Mouse (Mus musculus): ENCODE data around the gene H2-Ob. TPM values are rescaled to one million over a fixed set of nuclear protein-coding genes. Genes with fewer than 3 reads are reported as not detected.

Gene H2-Ob
- total and polyA plus RNA-seq, 2 experiments, result 1.6 to 2.9 TPM

DNA sequence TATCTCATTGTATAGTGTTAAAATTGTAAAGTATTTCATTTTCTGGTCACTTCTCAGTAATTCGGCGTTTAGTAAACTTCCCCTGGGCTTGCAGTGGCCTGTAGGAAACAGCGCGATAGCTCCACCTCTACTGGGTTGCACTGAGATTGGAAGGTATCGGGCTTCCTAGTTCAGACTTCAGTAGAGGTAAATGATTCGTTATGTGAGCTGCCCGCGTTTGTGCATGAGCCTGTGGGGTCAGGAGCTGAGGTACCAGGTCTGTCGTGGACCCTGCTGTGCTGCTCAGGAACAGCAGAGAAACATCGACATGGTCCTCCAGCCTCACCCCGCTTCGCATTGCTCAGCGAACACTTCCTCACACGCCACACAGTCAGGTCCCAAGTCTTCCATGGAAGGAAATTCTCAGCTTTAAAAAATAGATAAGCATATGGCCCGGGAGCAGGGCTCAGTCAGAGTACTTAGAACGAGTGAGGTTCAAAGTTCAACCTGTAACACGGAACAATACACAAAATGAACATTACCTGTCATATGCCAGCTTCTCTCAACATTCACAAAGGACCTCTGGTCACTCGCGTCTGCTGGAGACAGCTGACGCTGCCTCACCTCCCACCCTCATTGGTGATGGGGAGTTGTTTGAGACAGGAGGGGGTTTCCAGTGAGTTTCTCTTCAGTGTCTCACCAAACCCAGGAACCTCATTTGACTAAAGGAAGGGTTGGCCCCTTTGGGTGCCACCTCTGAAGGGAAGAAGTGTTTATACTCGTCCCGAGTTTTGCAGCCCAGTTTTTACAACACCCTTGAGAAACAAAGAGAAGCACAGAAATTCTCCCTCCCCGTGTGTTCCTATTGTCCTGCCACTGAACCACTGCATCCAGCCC is 62.2 kb downstream of the H2-Ob start:
- no peaks in the 10 kb centered on the region for H3K4me1 ChIP-seq (ENCODE audit: control insufficient read depth, insufficient read depth, low read length)
- H3K27me3 ChIP-seq (ENCODE audit: control insufficient read depth, insufficient read depth, low read length), result no peaks in the 10 kb centered on the region
- no peak overlapping the region for H3K9ac ChIP-seq (ENCODE audit: low read depth, low read length)
- 70% methylated on average over 23 of the region's 23 CpGs for WGBS
- H3K36me3 ChIP-seq (ENCODE audit: control insufficient read depth, insufficient read depth, low read length), result no peaks in the 10 kb centered on the region
- H3K4me3 ChIP-seq (ENCODE audit: insufficient read depth, low read depth, low read length), result no peak overlapping the region
- H3K79me2 ChIP-seq (ENCODE audit: control insufficient read depth, insufficient read depth, low read length), result no peaks in the 10 kb centered on the region
- DNase-seq (ENCODE audit: extremely low read depth, low read depth, low spot score), result no peak
- H3K27ac ChIP-seq (replicated peaks; ENCODE audit: insufficient read depth, low read depth, low read length), result no peak overlapping the region
- TF ChIP-seq POLR2A (IDR thresholded peaks at IDR 0.05; ENCODE audit: extremely low read depth, insufficient read depth, low read length) (no peak), CTCF (IDR thresholded peaks at IDR 0.05; ENCODE audit: low read depth, low read length) (no peak)

DNA sequence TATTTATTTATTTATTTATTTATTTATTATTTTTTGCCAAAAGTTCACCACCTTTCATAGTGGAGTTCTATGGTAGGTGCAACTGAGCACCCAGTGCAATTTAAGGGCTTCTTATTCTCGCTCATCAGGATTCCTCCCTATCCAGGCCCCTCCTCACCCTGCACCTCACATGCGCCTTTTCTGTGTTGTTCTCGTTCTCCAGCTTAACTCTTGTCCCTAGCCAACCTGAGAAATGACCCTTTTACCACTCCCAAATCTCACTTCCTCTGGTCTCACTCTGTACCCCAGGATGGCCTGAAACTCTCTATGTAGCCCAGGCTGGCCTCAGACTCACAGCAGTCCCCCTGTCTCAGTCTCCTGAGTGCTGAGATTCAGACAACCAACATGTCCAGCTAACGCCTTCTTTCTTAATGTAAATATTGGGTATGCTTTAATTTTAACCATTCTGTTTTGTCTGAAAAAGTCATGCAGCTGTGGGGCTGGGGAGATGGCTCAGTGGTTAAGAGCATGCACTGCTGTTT is 63.0 kb downstream of the H2-Ob start:
- Histone ChIP-seq H3K27ac (replicated peaks; ENCODE audit: insufficient read depth, low read depth, low read length) (no peak overlapping the region), H3K27me3 (ENCODE audit: control insufficient read depth, insufficient read depth, low read length) (no peaks in the 10 kb centered on the region), H3K36me3 (ENCODE audit: control insufficient read depth, insufficient read depth, low read length) (no peaks in the 10 kb centered on the region), H3K9ac (ENCODE audit: low read depth, low read length) (no peak overlapping the region), H3K4me3 (ENCODE audit: insufficient read depth, low read depth, low read length) (no peak overlapping the region), H3K4me1 (ENCODE audit: control insufficient read depth, insufficient read depth, low read length) (no peaks in the 10 kb centered on the region), H3K79me2 (ENCODE audit: control insufficient read depth, insufficient read depth, low read length) (no peaks in the 10 kb centered on the region)
- TF ChIP-seq CTCF (IDR thresholded peaks at IDR 0.05; ENCODE audit: low read depth, low read length) (no peak), POLR2A (IDR thresholded peaks at IDR 0.05; ENCODE audit: extremely low read depth, insufficient read depth, low read length) (no peak)
- no peak for DNase-seq (ENCODE audit: extremely low read depth, low read depth, low spot score)
- 93% methylated on average over 4 of the region's 4 CpGs for WGBS

DNA sequence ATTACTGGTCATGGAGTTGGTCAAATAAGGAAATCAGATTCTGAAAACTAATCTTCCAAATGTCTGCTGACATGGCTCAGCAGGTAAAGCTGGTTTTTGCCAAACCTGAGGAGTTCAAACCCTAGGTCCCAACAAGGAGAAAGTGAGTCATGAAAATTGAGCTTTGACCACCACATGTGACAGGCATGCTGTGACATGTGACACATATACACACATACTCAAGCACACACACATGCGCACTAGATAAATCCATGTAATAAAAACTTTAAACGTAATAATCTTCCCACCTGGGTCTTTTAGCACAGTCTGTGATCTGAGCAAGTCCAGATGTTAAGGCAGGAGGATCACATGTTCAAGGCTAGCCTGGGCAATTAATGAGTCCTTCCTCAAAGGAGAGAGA is 65.1 kb downstream of the H2-Ob start:
- no peaks in the 10 kb centered on the region for H3K27me3 ChIP-seq (ENCODE audit: control insufficient read depth, insufficient read depth, low read length)
- no peak for DNase-seq (ENCODE audit: extremely low read depth, low read depth, low spot score)
- H3K4me1 ChIP-seq (ENCODE audit: control insufficient read depth, insufficient read depth, low read length), result no peaks in the 10 kb centered on the region
- H3K9ac ChIP-seq (ENCODE audit: low read depth, low read length), result no peak overlapping the region
- 94% methylated on average over 2 of the region's 2 CpGs for WGBS
- H3K4me3 ChIP-seq (ENCODE audit: insufficient read depth, low read depth, low read length), result no peak overlapping the region
- no peak overlapping the region for H3K27ac ChIP-seq (replicated peaks; ENCODE audit: insufficient read depth, low read depth, low read length)
- no peak for TF ChIP-seq CTCF (IDR thresholded peaks at IDR 0.05; ENCODE audit: low read depth, low read length)
- no peak for TF ChIP-seq POLR2A (IDR thresholded peaks at IDR 0.05; ENCODE audit: extremely low read depth, insufficient read depth, low read length)
- no peaks in the 10 kb centered on the region for H3K36me3 ChIP-seq (ENCODE audit: control insufficient read depth, insufficient read depth, low read length)
- H3K79me2 ChIP-seq (ENCODE audit: control insufficient read depth, insufficient read depth, low read length), result no peaks in the 10 kb centered on the region

Other genes starting within 250 kb of the H2-Ob start
- 2,105 and 2,348 TPM in 2 replicates for gene H2-K1, start 238.6 kb upstream of the H2-Ob start, total RNA-seq (2014; rRNA removed)
- gene H2-K1, start 238.6 kb upstream of the H2-Ob start, polyA plus RNA-seq (2012; rRNA removed), result 4,310 and 5,575 TPM in 2 replicates
- 10.0 and 13.7 TPM in 2 replicates for gene Ring1, start 214.2 kb upstream of the H2-Ob start, total RNA-seq (2014; rRNA removed)
- 29.7 and 33.8 TPM in 2 replicates for gene Ring1, start 214.2 kb upstream of the H2-Ob start, polyA plus RNA-seq (2012; rRNA removed)
- gene H2-Ke6, start 210.8 kb upstream of the H2-Ob start, total RNA-seq (2014; rRNA removed), result 76.5 and 80.5 TPM in 2 replicates
- gene H2-Ke6, start 210.8 kb upstream of the H2-Ob start, polyA plus RNA-seq (2012; rRNA removed), result 162 and 167 TPM in 2 replicates
- gene Slc39a7, start 207.2 kb upstream of the H2-Ob start, total RNA-seq (2014; rRNA removed), result 51.2 and 54.7 TPM in 2 replicates
- gene Slc39a7, start 207.2 kb upstream of the H2-Ob start, polyA plus RNA-seq (2012; rRNA removed), result 98.0 and 115 TPM in 2 replicates
- 13.0 and 17.0 TPM in 2 replicates for gene Rxrb, start 207.1 kb upstream of the H2-Ob start, total RNA-seq (2014; rRNA removed)
- 40.3 and 46.5 TPM in 2 replicates for gene Rxrb, start 207.1 kb upstream of the H2-Ob start, polyA plus RNA-seq (2012; rRNA removed)
- 0.18 and 0.74 TPM in 2 replicates for gene Col11a2, start 199.5 kb upstream of the H2-Ob start, total RNA-seq (2014; rRNA removed)
- 0.20 and 0.23 TPM in 2 replicates for gene Col11a2, start 199.5 kb upstream of the H2-Ob start, polyA plus RNA-seq (2012; rRNA removed)
- gene H2-Oa, start 146.6 kb upstream of the H2-Ob start, total RNA-seq (2014; rRNA removed), result 0.28 and 0.47 TPM in 2 replicates
- 0.76 and 1.4 TPM in 2 replicates for gene H2-Oa, start 146.6 kb upstream of the H2-Ob start, polyA plus RNA-seq (2012; rRNA removed)
- 7.1 and 8.5 TPM in 2 replicates for gene H2-DMa, start 119.4 kb upstream of the H2-Ob start, total RNA-seq (2014; rRNA removed)
- 8.3 and 13.1 TPM in 2 replicates for gene H2-DMa, start 119.4 kb upstream of the H2-Ob start, polyA plus RNA-seq (2012; rRNA removed)
- gene Brd2, start 116.3 kb upstream of the H2-Ob start, total RNA-seq (2014; rRNA removed), result 39.0 and 53.2 TPM in 2 replicates
- 55.8 and 76.9 TPM in 2 replicates for gene Brd2, start 116.3 kb upstream of the H2-Ob start, polyA plus RNA-seq (2012; rRNA removed)
- gene H2-DMb2, start 95.6 kb upstream of the H2-Ob start, total RNA-seq (2014; rRNA removed), result 0.74 and 1.7 TPM in 2 replicates
- 1.1 and 3.1 TPM in 2 replicates for gene H2-DMb2, start 95.6 kb upstream of the H2-Ob start, polyA plus RNA-seq (2012; rRNA removed)
- 4.2 and 6.6 TPM in 2 replicates for gene H2-DMb1, start 85.8 kb upstream of the H2-Ob start, total RNA-seq (2014; rRNA removed)
- gene H2-DMb1, start 85.8 kb upstream of the H2-Ob start, polyA plus RNA-seq (2012; rRNA removed), result 8.3 and 14.5 TPM in 2 replicates
- gene Tap1, start 51.4 kb upstream of the H2-Ob start, total RNA-seq (2014; rRNA removed), result 15.1 and 17.3 TPM in 2 replicates
- gene Tap1, start 51.4 kb upstream of the H2-Ob start, polyA plus RNA-seq (2012; rRNA removed), result 18.8 and 23.5 TPM in 2 replicates
- gene Psmb9, start 51.1 kb upstream of the H2-Ob start, total RNA-seq (2014; rRNA removed), result 23.3 and 38.1 TPM in 2 replicates
- 38.0 and 41.5 TPM in 2 replicates for gene Psmb9, start 51.1 kb upstream of the H2-Ob start, polyA plus RNA-seq (2012; rRNA removed)
- gene Psmb8, start 41.2 kb upstream of the H2-Ob start, total RNA-seq (2014; rRNA removed), result 66.9 and 101 TPM in 2 replicates
- gene Psmb8, start 41.2 kb upstream of the H2-Ob start, polyA plus RNA-seq (2012; rRNA removed), result 56.7 and 80.3 TPM in 2 replicates
- gene Tap2, start 35.4 kb upstream of the H2-Ob start, total RNA-seq (2014; rRNA removed), result 14.4 and 15.2 TPM in 2 replicates
- 18.4 and 24.6 TPM in 2 replicates for gene Tap2, start 35.4 kb upstream of the H2-Ob start, polyA plus RNA-seq (2012; rRNA removed)
- 25.2 and 59.5 TPM in 2 replicates for gene H2-Ab1, start 18.8 kb downstream of the H2-Ob start, total RNA-seq (2014; rRNA removed)
- 80.4 and 156 TPM in 2 replicates for gene H2-Ab1, start 18.8 kb downstream of the H2-Ob start, polyA plus RNA-seq (2012; rRNA removed)
- gene H2-Aa, start 48.9 kb downstream of the H2-Ob start, total RNA-seq (2014; rRNA removed), result 32.8 and 58.4 TPM in 2 replicates
- gene H2-Aa, start 48.9 kb downstream of the H2-Ob start, polyA plus RNA-seq (2012; rRNA removed), result 42.8 and 78.0 TPM in 2 replicates
- 18.5 and 38.0 TPM in 2 replicates for gene H2-Eb1, start 67.0 kb downstream of the H2-Ob start, total RNA-seq (2014; rRNA removed)
- 23.3 and 39.5 TPM in 2 replicates for gene H2-Eb1, start 67.0 kb downstream of the H2-Ob start, polyA plus RNA-seq (2012; rRNA removed)
- gene H2-Eb2, start 86.8 kb downstream of the H2-Ob start, total RNA-seq (2014; rRNA removed), result 0.09 and 0.13 TPM in 2 replicates
- gene H2-Eb2, start 86.8 kb downstream of the H2-Ob start, polyA plus RNA-seq (2012; rRNA removed), result 0.16 TPM in 1 of 2 replicates, not detected in the other
- gene Btnl2, start 115.9 kb downstream of the H2-Ob start, total RNA-seq (2014; rRNA removed), result 0.09 TPM in 1 of 2 replicates, not detected in the other
- gene Btnl2, start 115.9 kb downstream of the H2-Ob start, polyA plus RNA-seq (2012; rRNA removed), result 0.05 TPM in 1 of 2 replicates, not detected in the other
- not detected in 2 replicates for gene Btnl1, start 138.2 kb downstream of the H2-Ob start, total RNA-seq (2014; rRNA removed)
- gene Btnl1, start 138.2 kb downstream of the H2-Ob start, polyA plus RNA-seq (2012; rRNA removed), result not detected in 2 replicates
- not detected in 2 replicates for gene BC051142, start 159.9 kb downstream of the H2-Ob start, total RNA-seq (2014; rRNA removed)
- gene BC051142, start 159.9 kb downstream of the H2-Ob start, polyA plus RNA-seq (2012; rRNA removed), result 0.06 TPM in 1 of 2 replicates, not detected in the other
- 0.09 TPM in 1 of 2 replicates, not detected in the other for gene Btnl4, start 238.4 kb downstream of the H2-Ob start, total RNA-seq (2014; rRNA removed)
- gene Btnl4, start 238.4 kb downstream of the H2-Ob start, polyA plus RNA-seq (2012; rRNA removed), result not detected in 2 replicates